Mouse (Mus musculus) urinary bladder, adult 18-20 months (tissue): ENCODE results near the gene Tbcc.

ENCODE experiments used
- DNase-seq, 2 experiments: peaks; one replicate each; pipeline ENCODE4 v3.0.0; 2022; ENCODE audit warnings: low spot score in 2 of 2, mixed read lengths in 2 of 2

Tbcc gene

GRCm38 (mm10) chr17:46870204-46870798 is 20.2 kb upstream of the Tbcc start:
- no peak for DNase-seq

GRCm38 (mm10) chr17:46870913-46871312 is 19.6 kb upstream of the Tbcc start:
- no peak for DNase-seq

DNA sequence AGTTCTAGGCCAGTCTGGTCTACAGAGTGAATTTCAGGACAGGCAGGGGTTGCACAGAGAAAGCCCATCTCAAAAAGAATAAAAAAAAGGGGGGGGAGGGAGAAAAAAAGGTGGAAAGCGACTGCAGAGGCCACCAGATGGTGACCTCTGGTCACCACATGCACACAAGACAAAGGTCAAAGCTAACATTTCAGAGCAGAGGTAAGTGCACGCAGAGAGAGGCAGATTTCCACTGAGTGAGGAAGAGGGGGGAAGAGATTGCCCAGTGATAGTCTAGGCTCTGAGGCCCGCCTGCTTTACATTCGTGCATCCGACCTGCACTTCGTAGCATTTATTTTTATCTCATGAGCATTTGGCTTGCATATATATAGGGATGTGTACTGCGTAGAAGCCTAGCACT is 17.7 kb upstream of the Tbcc start:
- DNase-seq, result no peak

GRCm38 (mm10) chr17:46874133-46874532 is 16.4 kb upstream of the Tbcc start:
- DNase-seq, result peak in 1 of 2 experiments; percentile 36

DNA sequence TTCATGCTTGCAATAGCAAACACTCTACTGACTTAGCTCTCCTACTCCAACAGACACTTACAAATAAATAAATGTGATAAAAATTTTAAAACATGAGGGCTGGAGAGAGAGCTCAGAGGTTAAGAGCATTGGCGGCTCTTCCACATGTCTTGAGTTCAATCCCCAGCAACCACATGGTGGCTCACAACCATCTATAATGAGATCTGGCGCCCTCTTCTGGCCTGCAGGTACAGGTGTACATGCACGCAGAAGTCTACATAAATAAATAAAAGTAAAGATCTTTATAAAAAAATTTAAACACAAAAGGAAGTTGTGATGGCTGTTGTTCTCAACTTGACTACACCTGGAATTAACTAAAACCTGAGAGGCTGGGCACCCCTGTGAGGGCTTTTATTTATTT is 14.9 kb upstream of the Tbcc start:
- DNase-seq, result no peak

- peak in 1 of 2 experiments; percentile 68 for DNase-seq
Measured at GRCm38 (mm10) chr17:46876371-46876950, 14.0 kb upstream of the Tbcc start.

DNA sequence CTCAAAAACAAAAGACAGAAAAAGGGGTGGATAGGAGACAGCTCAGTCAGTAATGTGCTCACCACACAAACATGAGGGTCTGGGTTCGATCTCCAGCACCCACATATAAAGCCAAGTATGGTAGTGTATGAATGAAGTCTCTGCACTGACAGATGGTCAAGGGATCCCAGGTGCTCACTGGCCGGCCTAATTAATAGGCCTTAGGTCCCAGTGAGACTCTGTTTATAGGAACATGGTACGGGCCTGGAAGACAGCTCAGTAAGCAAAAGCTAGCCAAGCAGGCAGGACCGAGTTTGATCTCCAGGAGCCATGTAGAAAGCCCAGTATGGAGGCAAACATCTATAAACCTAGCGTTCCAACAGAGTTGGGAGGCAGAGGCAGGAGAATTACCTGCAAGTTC is 13.4 kb upstream of the Tbcc start:
- DNase-seq, result no peak

DNA sequence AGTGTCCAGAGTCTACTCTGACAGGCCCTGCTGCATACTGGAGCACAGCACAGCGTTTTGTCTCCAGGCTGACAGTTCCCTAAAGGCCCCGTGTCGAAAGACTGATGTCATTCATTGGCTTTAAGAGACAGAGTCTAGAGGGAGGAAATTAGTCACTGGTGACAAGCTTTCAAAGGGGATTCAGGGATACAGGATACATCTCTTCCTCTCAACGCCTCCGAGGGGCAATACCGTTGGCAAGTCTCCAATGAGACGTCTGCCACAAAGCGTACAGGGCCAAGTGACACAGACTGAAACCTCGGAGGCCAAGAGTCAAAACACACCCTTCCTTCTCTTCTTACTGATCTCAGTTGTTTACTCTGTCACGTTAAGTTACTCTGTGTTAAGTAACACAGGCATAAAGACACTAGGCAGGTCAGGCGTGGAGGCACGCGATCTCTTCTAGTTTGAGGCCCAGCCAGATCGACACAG is 10.6 kb upstream of the Tbcc start:
- peak in 1 of 2 experiments; percentile 43 for DNase-seq

GRCm38 (mm10) chr17:46880322-46880721 is 10.2 kb upstream of the Tbcc start:
- DNase-seq, result no peak

DNA sequence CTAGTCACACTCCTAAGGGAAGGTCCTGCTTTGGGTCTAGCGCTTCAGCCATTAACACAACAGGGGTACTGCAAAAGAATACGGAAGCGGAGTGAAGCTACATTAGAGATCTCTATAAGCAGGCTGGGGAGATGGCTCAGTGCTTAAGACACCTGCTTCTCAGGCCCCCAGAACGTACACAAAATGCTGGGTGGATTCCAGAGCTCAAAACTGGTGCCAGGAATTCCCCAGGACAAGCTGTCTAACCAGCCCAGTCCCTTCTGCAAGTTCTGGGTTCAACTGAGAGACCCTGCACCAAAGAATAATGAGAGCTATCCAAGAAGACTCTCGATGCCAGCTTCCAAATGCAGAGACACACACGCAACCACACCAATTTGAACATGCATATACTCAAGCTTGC is 8.8 kb upstream of the Tbcc start:
- no peak for DNase-seq

GRCm38 (mm10) chr17:46883107-46883506 is 7.4 kb upstream of the Tbcc start:
- no peak for DNase-seq

DNA sequence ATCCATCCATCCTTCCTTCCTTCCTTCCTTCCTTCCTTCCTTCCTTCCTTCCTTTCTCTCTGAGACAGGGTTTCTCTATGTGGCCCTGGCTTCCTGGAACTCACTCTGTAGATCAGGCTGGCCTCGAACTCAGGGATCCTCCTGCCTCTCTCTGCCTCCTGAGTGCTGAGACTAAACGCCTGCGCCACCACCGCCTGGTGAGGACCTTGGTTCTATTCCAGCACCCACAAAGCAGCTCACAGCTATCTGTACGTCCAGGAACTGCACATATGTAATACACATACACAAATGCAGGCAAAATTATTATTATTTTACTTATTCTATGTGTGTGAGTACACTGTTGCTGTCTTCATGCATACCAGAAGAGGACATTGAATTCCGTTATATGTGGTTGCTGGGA is 5.7 kb upstream of the Tbcc start:
- no peak for DNase-seq

GRCm38 (mm10) chr17:46885218-46885909 is 5.1 kb upstream of the Tbcc start:
- no peak for DNase-seq

DNA sequence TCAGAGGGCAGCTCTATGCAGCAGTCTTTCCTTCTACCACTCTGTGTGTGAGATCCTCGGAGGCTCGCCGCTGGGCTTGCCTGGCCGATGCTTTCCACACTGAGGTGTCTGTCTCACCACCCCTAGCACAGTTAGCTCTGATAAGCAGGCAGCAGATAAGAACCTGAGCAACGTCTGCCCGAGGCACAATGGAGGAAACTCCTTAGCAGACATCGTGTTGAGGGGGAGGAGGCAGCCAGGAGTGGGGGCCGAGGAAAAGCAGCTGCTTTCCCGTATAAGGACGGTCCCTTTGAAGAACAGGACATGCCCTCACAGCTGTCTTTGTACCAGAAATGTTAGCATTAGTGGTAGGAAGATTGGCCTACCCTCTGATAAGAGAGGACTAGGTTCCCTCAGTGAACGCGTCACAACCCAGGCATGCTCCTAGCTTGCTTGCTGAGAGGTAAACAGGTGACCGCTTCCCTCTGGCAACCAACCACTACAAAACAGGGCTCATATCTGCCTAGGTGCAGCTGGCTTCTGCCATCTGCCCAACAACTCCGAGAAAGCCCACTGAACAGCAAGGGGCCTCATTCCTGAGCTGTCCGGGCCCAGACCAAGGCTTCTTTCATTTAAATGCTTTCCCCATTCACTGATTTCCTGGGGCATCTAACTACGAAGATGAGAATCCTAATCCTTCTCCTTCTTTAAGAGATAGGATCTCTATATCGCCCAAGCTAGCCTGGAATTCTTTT is 4.4 kb upstream of the Tbcc start:
- DNase-seq, result no peak

DNA sequence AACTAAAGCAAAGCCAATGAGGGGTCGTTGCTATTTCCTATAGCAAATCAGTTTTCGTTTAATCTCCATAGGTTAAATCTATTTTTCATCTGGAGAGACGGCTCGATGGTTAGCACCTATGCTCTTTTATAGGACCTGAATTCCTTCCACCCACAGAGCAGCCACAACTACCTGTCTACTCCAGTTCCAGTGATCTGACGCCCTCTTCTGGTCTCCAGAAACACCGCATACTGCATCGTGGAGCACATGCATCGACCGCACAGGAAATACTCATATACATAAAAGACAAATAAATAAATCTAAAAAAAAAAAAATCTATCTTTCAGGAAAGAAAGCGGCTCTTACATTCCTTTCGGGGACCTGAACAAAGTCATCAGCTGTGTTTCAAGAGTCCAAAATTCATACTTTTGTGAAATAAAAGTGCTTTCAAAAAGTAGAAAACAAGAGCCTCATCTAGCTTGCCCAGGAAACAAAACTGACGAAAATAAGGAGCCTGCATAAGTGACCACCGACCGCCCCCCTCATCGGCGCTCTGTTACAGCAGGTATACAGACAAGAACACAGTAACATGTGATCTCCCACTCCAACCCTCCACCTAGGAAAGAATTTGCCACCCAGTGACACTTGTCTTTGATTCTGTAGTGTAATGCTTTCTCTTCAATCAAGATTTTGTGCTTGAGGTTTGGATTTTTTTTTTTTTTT is 1.8 kb upstream of the Tbcc start:
- no peak for DNase-seq

GRCm38 (mm10) chr17:46889450-46890084 is 917 bp upstream of the Tbcc start:
- peak; percentile 68 to 69 for DNase-seq

GRCm38 (mm10) chr17:46890843-46891594 is 535 bp downstream of the Tbcc start:
- peak; percentile 30 to 55 for DNase-seq

DNA sequence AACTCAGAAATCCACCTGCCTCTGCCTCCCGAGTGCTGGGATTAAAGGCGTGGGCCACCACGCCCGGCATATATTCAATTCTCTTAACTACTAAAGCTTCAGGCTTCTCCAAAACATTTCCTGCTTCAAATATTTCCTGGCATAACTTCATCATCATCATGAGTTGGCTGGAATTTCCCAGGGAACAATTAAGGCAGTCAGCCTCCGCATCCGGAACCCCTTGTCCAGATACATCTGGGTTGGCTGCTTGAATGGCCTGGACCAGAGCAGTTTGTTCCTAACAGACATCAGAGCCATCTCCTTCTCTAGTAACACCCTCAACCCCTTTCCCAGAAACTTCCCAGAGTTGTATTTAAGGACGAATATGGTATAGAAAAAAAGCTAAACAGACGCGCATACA is 4.9 kb downstream of the Tbcc start:
- no peak for DNase-seq

DNA sequence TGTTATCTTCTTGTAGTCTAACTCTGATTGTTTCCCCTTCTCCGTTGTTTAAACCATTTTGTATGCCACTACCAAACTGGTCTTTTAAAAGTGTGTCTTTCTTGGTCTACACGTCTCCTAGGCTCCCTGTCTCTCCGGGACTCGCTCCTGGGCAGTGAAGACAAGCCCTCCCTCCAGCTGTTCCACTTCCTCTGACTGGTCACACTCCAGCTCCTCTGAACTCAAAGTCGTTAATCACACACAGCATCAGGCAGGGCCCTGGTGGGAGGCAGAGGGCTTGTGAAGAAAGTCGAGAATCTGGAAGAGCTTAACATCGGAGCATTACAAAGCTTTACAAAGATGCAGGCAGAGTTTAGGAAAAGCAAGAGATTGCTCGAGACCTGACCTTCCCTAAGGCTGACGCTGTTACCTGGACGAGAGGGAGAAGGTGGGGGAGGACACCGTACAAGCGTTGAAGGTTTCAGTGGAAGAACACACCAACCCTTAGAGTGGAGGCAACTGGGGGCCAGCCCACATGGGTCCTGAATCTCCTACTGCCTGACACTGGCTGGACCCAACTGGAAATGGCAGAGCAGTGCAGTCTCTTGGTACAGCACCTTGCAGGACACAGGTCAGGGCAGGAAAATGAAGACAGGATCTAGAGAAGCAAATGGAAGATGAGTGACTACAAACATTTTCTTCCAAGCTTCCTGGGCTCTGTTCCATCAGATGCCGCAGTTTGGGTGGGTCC is 6.9 kb downstream of the Tbcc start:
- no peak for DNase-seq

- no peak for DNase-seq
Measured at GRCm38 (mm10) chr17:46900941-46901340, 10.5 kb downstream of the Tbcc start.
